Mouse (Mus musculus): ENCODE results near the gene Cdr2. TPM values are rescaled to one million over a fixed set of nuclear protein-coding genes. Genes with fewer than 3 reads are reported as not detected.
"Not testable (repeated sequence)": the region's sequence is repeated elsewhere in the genome, so short reads cannot be mapped to it uniquely, and the experiment has no call there.

Cdr2 gene
- total RNA-seq, 4 experiments from 2014 or later = 8.7 to 12.5 (median 10.7) TPM

GRCm38 (mm10) chr7:120911268-120911667 lies 70.8 kb downstream of the Cdr2 start:
- not testable (repeated sequence) for DNase-seq (ENCODE audit: low spot score in 2 of 2)

GRCm38 (mm10) chr7:120910172-120910571 lies 71.9 kb downstream of the Cdr2 start:
- DNase-seq (ENCODE audit: low spot score in 2 of 2) = not testable (repeated sequence)

Other genes with a start within 250 kb of the Cdr2 start
- 10 to 100 TPM; 15.4 to 20.7 (median 15.9) TPM for gene Vwa3a, start 243.0 kb downstream of the Cdr2 start, total RNA-seq (2022)
- under 1 TPM in 1 of 4 experiments, not detected in 3; 0.30 TPM for gene Gm5737, start 169.9 kb downstream of the Cdr2 start, total RNA-seq (2022)
- gene Eef2k, start 139.5 kb downstream of the Cdr2 start, total RNA-seq (2022) = 10 to 100 TPM; 28.3 to 36.3 (median 35.3) TPM
- gene Polr3e, start 64.6 kb downstream of the Cdr2 start, total RNA-seq (2022) = 10 to 100 TPM; 25.8 to 31.6 (median 30.3) TPM
- gene Mfsd13b, start 197 bp upstream of the Cdr2 start, total RNA-seq (2022) = 1 to 10 TPM in 1 of 4 experiments, under 1 TPM in 3; 0.18 to 2.4 (median 0.48) TPM
- 100 to 1,000 TPM; 101 to 118 (median 101) TPM for gene Mettl9, start 52.1 kb upstream of the Cdr2 start, total RNA-seq (2022)
- 1 to 10 TPM in 1 of 4 experiments, under 1 TPM in 2, not detected in 1; 0.22 to 1.3 (median 0.98) TPM for gene Igsf6, start 92.3 kb upstream of the Cdr2 start, total RNA-seq (2022)
- gene Otoa, start 99.3 kb upstream of the Cdr2 start, total RNA-seq (2022) = under 1 TPM; 0.27 to 0.58 (median 0.31) TPM

All from left cerebral cortex, adult 8-10 months (tissue).